Mouse (Mus musculus) stomach, embryonic 16.5 days (tissue): ENCODE measurements around the gene Clgn. TPM values are rescaled to one million over a fixed set of nuclear protein-coding genes. Genes with fewer than 3 reads are reported as not detected.
"Not testable (repeated sequence)": the region's sequence is repeated elsewhere in the genome, so short reads cannot be mapped to it uniquely, and the experiment has no call there.

ENCODE experiments used
- ATAC-seq: fragments of 200-750 bp; cut with Nextera tagmentation; 2 replicates; pipeline ENCODE4 v1.8.0; 2017; ENCODE audit warnings: moderate number of reproducible peaks, moderate TSS enrichment; ENCODE audit not compliant: insufficient read depth, low FRiP score
- H3K27ac ChIP-seq: fragments of 300-500 bp; sonication (generic); 2 replicates; pipeline ENCODE4 v1.5.1; 2014; ENCODE audit warnings: low read length
- H3K27me3 ChIP-seq: fragments of 300-500 bp; sonication (generic); 2 replicates; pipeline ENCODE4 v1.6.1; 2014; ENCODE audit warnings: low read length, control low read depth, mixed read lengths; ENCODE audit not compliant: control insufficient read depth, insufficient read depth
- H3K36me3 ChIP-seq: fragments of 300-500 bp; sonication (generic); 2 replicates; pipeline ENCODE4 v1.6.1; 2014; ENCODE audit warnings: low read length; ENCODE audit not compliant: control insufficient read depth, insufficient read depth
- H3K4me1 ChIP-seq: fragments of 300-500 bp; sonication (generic); 2 replicates; pipeline ENCODE4 v1.6.1; 2014; ENCODE audit warnings: low read length, control low read depth, mixed read lengths; ENCODE audit not compliant: control insufficient read depth, insufficient read depth
- H3K4me2 ChIP-seq: fragments of 300-500 bp; sonication (generic); 2 replicates; pipeline ENCODE4 v1.6.1; 2014; ENCODE audit warnings: low read depth, low read length, mixed read lengths
- H3K4me3 ChIP-seq: fragments of 300-500 bp; sonication (generic); replicated peaks from 2 replicates; pipeline ENCODE4 v1.5.1; 2014; ENCODE audit warnings: mild to moderate bottlenecking, low read length
- H3K9ac ChIP-seq: fragments of 300-500 bp; sonication (generic); 2 replicates; pipeline ENCODE4 v1.6.1; 2014; ENCODE audit warnings: low read length
- H3K9me3 ChIP-seq: fragments of 300-500 bp; sonication (generic); replicated peaks from 2 replicates; pipeline ENCODE4 v1.6.1; 2016; ENCODE audit warnings: low read length, control low read depth; ENCODE audit not compliant: control insufficient read depth
- WGBS: fragments of 180-500 bp; shearing (Covaris S2); extraction: QIAGEN DNeasy Blood & Tissue Kit; methylation state at CpG from one replicate; pipeline ENCODE4 v1.1.7; 2014; 5-methylcytosine and 5-hydroxymethylcytosine counted together
- polyA plus RNA-seq: library from polyadenylated mRNA; unstranded; fragments of >200 nt; fragmentation: Nextera tagmentation; extraction: Ambion mirVana; gene quantifications from 2 replicates; pipeline ENCODE4 v1.2.1, GENCODE M21; 2015

The Clgn gene
- polyA plus RNA-seq, 1 experiment from 2014 or later, result 0.61 TPM

- no peak overlapping the region for H3K4me2 ChIP-seq
- no peaks in the 10 kb centered on the region for H3K9me3 ChIP-seq
- 94% methylated on average over 15 of the region's 15 CpGs for WGBS
- H3K4me3 ChIP-seq, result no peak overlapping the region
- H3K4me1 ChIP-seq, result no peaks in the 10 kb centered on the region
- H3K9ac ChIP-seq, result no peak overlapping the region
- no peak overlapping the region for H3K27ac ChIP-seq
- no peaks in the 10 kb centered on the region for H3K36me3 ChIP-seq
- ATAC-seq, result no peak
- no peaks in the 10 kb centered on the region for H3K27me3 ChIP-seq
These were observed 27.2 kb downstream of the Clgn start for GRCm38 (mm10) chr8:83416878-83417277.

GRCm38 (mm10) chr8:83417970-83418369 lies 28.3 kb downstream of the Clgn start:
- ATAC-seq, result no peak
- no peaks in the 10 kb centered on the region for H3K4me1 ChIP-seq
- 78% methylated on average over 6 of the region's 6 CpGs for WGBS

DNA sequence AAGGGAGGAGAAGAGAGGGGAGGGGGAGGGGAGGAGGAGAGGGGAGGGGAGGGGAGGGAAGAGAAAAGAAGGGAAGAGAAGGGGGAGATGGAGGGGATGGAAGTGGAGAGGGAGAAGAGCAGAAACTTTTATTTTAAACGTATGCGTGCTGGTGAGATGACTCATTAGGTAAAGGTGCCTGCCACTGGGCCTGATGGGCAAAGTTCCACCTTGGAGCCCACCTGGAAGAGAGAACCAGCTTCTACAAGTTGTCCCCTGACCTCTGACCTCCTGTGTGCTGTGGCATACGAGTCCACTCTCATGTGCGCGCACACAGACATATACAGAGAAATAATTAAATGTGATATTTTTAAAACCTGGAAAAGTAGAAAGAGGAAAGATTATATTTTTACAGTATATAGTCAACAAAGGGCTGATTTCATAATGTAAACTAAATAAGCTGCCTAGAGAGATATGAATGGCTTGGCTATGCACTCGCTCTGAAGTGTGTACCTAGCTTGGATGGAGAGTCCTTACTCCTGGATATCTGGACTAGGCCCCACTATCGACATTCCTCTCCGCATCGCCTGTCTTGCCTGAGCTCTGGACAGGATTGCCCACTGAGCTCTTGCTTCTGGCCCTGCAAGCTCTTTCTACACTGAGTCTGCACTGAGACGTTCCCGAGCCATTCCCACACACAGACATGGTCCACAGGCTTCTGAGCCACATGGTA lies 29.3 kb downstream of the Clgn start:
- no peaks in the 10 kb centered on the region for H3K4me1 ChIP-seq
- H3K9me3 ChIP-seq, result no peaks in the 10 kb centered on the region
- WGBS, result 83% methylated on average over 11 of the region's 11 CpGs
- no peaks in the 10 kb centered on the region for H3K36me3 ChIP-seq
- no peak for ATAC-seq
- H3K4me3 ChIP-seq, result no peak overlapping the region
- H3K4me2 ChIP-seq, result no peak overlapping the region
- no peaks in the 10 kb centered on the region for H3K27me3 ChIP-seq
- H3K27ac ChIP-seq, result no peak overlapping the region
- no peak overlapping the region for H3K9ac ChIP-seq

More at GRCm38 (mm10) chr8:83417970-83418369, 28.3 kb downstream of the Clgn start:
- Histone ChIP-seq H3K36me3 (no peaks in the 10 kb centered on the region), H3K27me3 (no peaks in the 10 kb centered on the region), H3K27ac (no peak overlapping the region), H3K9me3 (no peaks in the 10 kb centered on the region), H3K9ac (no peak overlapping the region), H3K4me2 (no peak overlapping the region), H3K4me3 (no peak overlapping the region)

- H3K4me1 ChIP-seq, result no peaks in the 10 kb centered on the region
- H3K4me2 ChIP-seq, result no peak overlapping the region
- no peak overlapping the region for H3K4me3 ChIP-seq
- ATAC-seq, result no peak
- H3K27ac ChIP-seq, result no peak overlapping the region
- no peaks in the 10 kb centered on the region for H3K9me3 ChIP-seq
- H3K27me3 ChIP-seq, result no peaks in the 10 kb centered on the region
- H3K36me3 ChIP-seq, result no peaks in the 10 kb centered on the region
- no peak overlapping the region for H3K9ac ChIP-seq
- 93% methylated on average over 1 of the region's 1 CpGs for WGBS
These were observed 31.7 kb downstream of the Clgn start for GRCm38 (mm10) chr8:83421354-83421753.

DNA sequence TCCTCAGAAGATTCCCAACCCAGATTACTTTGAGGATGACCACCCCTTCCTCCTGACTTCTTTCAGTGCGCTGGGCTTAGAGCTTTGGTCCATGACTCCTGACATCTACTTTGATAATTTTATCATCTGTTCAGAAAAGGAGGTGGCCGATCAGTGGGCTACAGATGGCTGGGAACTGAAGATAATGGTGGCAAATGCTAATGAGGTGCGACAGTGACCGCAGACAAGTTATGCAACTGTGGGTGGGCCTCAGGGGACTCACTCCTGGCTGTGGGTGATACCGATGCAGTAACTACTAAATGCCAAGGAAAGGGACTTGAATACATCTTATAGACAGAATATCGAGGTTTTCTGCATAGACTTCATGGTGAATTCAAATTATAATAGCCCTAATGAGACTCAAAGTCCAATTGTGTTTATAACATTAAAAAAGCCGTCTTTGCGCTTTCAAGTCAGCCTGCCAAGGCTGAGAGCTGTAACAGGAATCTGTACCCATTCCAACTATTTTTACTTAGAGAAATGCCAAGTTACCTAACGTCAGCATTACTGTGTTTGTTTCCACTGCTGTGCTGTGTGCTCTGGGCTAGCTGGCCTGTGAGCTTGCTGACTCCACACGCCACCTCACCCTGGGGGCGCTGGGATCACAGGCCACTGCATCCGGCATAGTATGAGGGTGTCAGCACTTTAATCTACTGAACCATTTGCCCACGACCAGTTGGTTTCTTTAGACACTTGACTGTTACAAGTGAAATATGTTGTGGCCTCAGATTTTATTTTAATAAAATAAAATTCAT lies 33.6 kb downstream of the Clgn start:
- no peaks in the 10 kb centered on the region for H3K36me3 ChIP-seq
- no peaks in the 10 kb centered on the region for H3K27me3 ChIP-seq
- no peak overlapping the region for H3K4me2 ChIP-seq
- 0 out of 2 replicates have a peak, but pooled peaks have one; percentile 29 for ATAC-seq
- WGBS, result 72% methylated on average over 13 of the region's 13 CpGs
- no peak overlapping the region for H3K27ac ChIP-seq
- H3K4me3 ChIP-seq, result no peak overlapping the region
- H3K4me1 ChIP-seq, result no peaks in the 10 kb centered on the region
- H3K9me3 ChIP-seq, result no peaks in the 10 kb centered on the region
- H3K9ac ChIP-seq, result no peak overlapping the region

- 87% methylated on average over 6 of the region's 6 CpGs for WGBS
- no peak for ATAC-seq
- Histone ChIP-seq H3K4me1 (no peaks in the 10 kb centered on the region), H3K36me3 (no peaks in the 10 kb centered on the region), H3K9me3 (no peaks in the 10 kb centered on the region), H3K27ac (no peak overlapping the region), H3K4me2 (no peak overlapping the region), H3K27me3 (no peaks in the 10 kb centered on the region), H3K9ac (no peak overlapping the region), H3K4me3 (no peak overlapping the region)
These were observed 35.5 kb downstream of the Clgn start for GRCm38 (mm10) chr8:83425202-83425601.

GRCm38 (mm10) chr8:83426104-83426759 lies 36.6 kb downstream of the Clgn start:
- ATAC-seq, result no peak
- Histone ChIP-seq H3K4me3 (no peak overlapping the region), H3K27ac (no peak overlapping the region), H3K9ac (no peak overlapping the region), H3K4me2 (no peak overlapping the region), H3K9me3 (no peaks in the 10 kb centered on the region), H3K27me3 (no peaks in the 10 kb centered on the region), H3K36me3 (no peaks in the 10 kb centered on the region), H3K4me1 (no peaks in the 10 kb centered on the region)
- 66% methylated on average over 11 of the region's 11 CpGs for WGBS

DNA sequence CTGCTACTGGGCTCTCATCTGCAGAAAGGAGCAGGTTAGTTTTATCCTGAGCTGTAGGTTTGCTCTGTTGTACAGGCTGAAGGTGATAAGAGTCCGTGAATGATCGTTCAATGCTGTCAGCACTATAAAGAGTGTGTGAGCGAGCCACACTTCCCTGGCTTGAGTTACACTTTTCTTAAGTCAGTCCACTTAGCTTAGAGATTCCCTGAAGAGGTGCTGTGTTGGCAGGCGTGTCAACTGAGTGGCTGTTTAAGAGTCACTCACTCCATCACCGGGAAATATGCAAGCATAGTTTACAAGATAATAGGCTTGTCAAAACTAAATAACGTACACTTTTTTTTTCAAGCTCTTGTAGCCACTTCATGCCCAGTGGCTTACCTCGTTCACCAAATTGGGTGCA lies 37.3 kb downstream of the Clgn start:
- 50% methylated on average over 7 of the region's 7 CpGs for WGBS
- ATAC-seq, result no peak
- Histone ChIP-seq H3K4me2 (no peak overlapping the region), H3K9me3 (no peaks in the 10 kb centered on the region), H3K4me1 (no peaks in the 10 kb centered on the region), H3K36me3 (no peaks in the 10 kb centered on the region), H3K9ac (no peak overlapping the region), H3K27ac (no peak overlapping the region), H3K4me3 (no peak overlapping the region), H3K27me3 (no peaks in the 10 kb centered on the region)

DNA sequence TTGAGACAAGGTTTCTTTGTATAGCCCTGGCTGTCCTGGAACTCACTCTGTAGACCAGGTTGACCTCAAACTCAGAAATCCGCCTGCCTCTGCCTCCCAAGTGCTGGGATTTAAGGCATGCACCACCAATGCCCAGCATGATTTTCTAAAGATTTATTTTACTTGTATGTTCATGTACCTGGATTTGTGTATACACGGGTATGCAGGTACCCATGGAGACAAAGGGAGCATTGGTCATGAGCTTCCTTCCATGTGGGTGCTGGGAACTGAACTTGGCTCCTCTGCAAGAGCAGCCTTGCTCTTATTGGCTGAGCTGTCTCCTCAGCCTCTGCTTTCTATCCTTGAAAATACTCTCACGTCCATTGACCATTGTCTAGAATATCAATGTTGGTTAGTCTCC lies 39.0 kb downstream of the Clgn start:
- H3K27ac ChIP-seq, H3K4me3 ChIP-seq, H3K36me3 ChIP-seq, ATAC-seq, H3K4me1 ChIP-seq, H3K27me3 ChIP-seq, H3K4me2 ChIP-seq, H3K9me3 ChIP-seq, H3K9ac ChIP-seq: not testable (repeated sequence)
- 85% methylated on average over 3 of the region's 3 CpGs for WGBS
